Mouse (Mus musculus): Measurements from ENCODE around the gene Kalrn.

- no peak for TF ChIP-seq CTCF (conservative IDR thresholded peaks at IDR 0.05; ENCODE audit: low read length)
- no peak for TF ChIP-seq POU5F1 (IDR thresholded peaks at IDR 0.05; ENCODE audit: borderline replicate concordance, low read length)
- TF ChIP-seq NANOG (IDR thresholded peaks at IDR 0.05; ENCODE audit: borderline replicate concordance, low read length): no peak
Observed at GRCm38 (mm10) chr16:34473891-34474290, 99.4 kb downstream of the Kalrn start.

Measured in E14TG2a.4 (cell line).